Mouse (Mus musculus): Measurements from ENCODE around the gene Gdf2.
A peak's percentile ranks its signal among the peaks of the same experiment; 100 is the strongest.

The Gdf2 gene

GRCm38 (mm10) chr14:33956055-33956454, 15.2 kb downstream of the Gdf2 start:
- no peak for DNase-seq (ENCODE audit: low spot score in 2 of 2)

- DNase-seq (ENCODE audit: low spot score in 2 of 2): no peak
Measured at GRCm38 (mm10) chr14:33958186-33958585, 17.3 kb downstream of the Gdf2 start.

GRCm38 (mm10) chr14:33958841-33959240, 18.0 kb downstream of the Gdf2 start:
- no peak for DNase-seq (ENCODE audit: low spot score in 2 of 2)

GRCm38 (mm10) chr14:33959341-33959740, 18.5 kb downstream of the Gdf2 start:
- DNase-seq (ENCODE audit: low spot score in 2 of 2): peak; percentile 39 to 74

- no peak for DNase-seq (ENCODE audit: low spot score in 2 of 2)
Measured at GRCm38 (mm10) chr14:33965675-33966074, 24.8 kb downstream of the Gdf2 start.

GRCm38 (mm10) chr14:33972679-33973078, 31.8 kb downstream of the Gdf2 start:
- DNase-seq (ENCODE audit: low spot score in 2 of 2): no peak

- peak in 1 of 2 experiments; percentile 12 for DNase-seq (ENCODE audit: low spot score in 2 of 2)
Measured at GRCm38 (mm10) chr14:33974752-33975151, 33.9 kb downstream of the Gdf2 start.

- DNase-seq (ENCODE audit: low spot score in 2 of 2): no peak
Measured at GRCm38 (mm10) chr14:33977748-33978147, 36.9 kb downstream of the Gdf2 start.

GRCm38 (mm10) chr14:33978604-33979059, 37.8 kb downstream of the Gdf2 start, which contains the start of gene Zfp488:
Gene Zfp488, minus strand, starts transcription at chr14:33978764.
- no peak for DNase-seq (ENCODE audit: low spot score in 2 of 2)

GRCm38 (mm10) chr14:33989201-33989600, 48.4 kb downstream of the Gdf2 start:
- no peak for DNase-seq (ENCODE audit: low spot score in 2 of 2)

- no peak for DNase-seq (ENCODE audit: low spot score in 2 of 2)
Measured at GRCm38 (mm10) chr14:33991971-33992370, 51.1 kb downstream of the Gdf2 start.

GRCm38 (mm10) chr14:33993051-33993450, 52.2 kb downstream of the Gdf2 start:
- no peak for DNase-seq (ENCODE audit: low spot score in 2 of 2)

GRCm38 (mm10) chr14:33993521-33994289, 52.9 kb downstream of the Gdf2 start:
- no peak for DNase-seq (ENCODE audit: low spot score in 2 of 2)
